Mouse (Mus musculus) small intestine, adult 2 months (tissue): Measurements from ENCODE around the gene Gramd1b. TPM values are rescaled to one million over a fixed set of nuclear protein-coding genes. Genes with fewer than 3 reads are reported as not detected.

Experiments
- H3K27ac ChIP-seq: fragments of 200-500 bp; 2 replicates; pipeline ENCODE4 v1.5.1; 2012; ENCODE audit warnings: low read depth, low read length, control low read depth, inconsistent platforms; ENCODE audit not compliant: insufficient read depth
- H3K27me3 ChIP-seq: fragments of 200-500 bp; 2 replicates; pipeline ENCODE4 v1.6.1; 2012; ENCODE audit warnings: mild to moderate bottlenecking, moderate library complexity, low read length, inconsistent platforms; ENCODE audit not compliant: control insufficient read depth, insufficient read depth
- H3K36me3 ChIP-seq: fragments of 200-500 bp; 2 replicates; pipeline ENCODE4 v1.6.1; 2012; ENCODE audit warnings: mild to moderate bottlenecking, low read length, control low read depth, inconsistent platforms; ENCODE audit not compliant: control insufficient read depth, insufficient read depth
- H3K4me1 ChIP-seq: fragments of 200-500 bp; 2 replicates; pipeline ENCODE4 v1.6.1; 2012; ENCODE audit warnings: low read length, inconsistent platforms, mixed read lengths; ENCODE audit not compliant: control insufficient read depth, insufficient read depth, insufficient read length
- H3K4me3 ChIP-seq: fragments of 200-500 bp; 2 replicates; pipeline ENCODE4 v1.5.1; 2012; ENCODE audit warnings: low read depth, mild to moderate bottlenecking, control low read depth, inconsistent platforms, low read length, moderate library complexity
- CTCF ChIP-seq: fragments of 200-500 bp; IDR thresholded peaks from 2 replicates; pipeline ENCODE4 v1.5.1; 2012; ENCODE audit warnings: low read depth, mild to moderate bottlenecking, control low read depth, inconsistent platforms, low read length, moderate library complexity, mixed read lengths; ENCODE audit not compliant: insufficient replicate concordance, insufficient read length; ENCODE audit errors: extremely low read depth
- POLR2A ChIP-seq: fragments of 200-500 bp; IDR thresholded peaks from 2 replicates; pipeline ENCODE4 v1.6.1; 2012; ENCODE audit warnings: low read depth, mild to moderate bottlenecking, control low read depth, inconsistent platforms, low read length, moderate library complexity
- WGBS: fragments of 180-500 bp; shearing (Covaris S2); methylation state at CpG from one replicate; pipeline ENCODE4 v1.1.7; 2018; 5-methylcytosine and 5-hydroxymethylcytosine counted together
- polyA plus RNA-seq: library from polyadenylated mRNA; depleted of rRNA; stranded (reverse); fragments of >200 nt; gene quantifications from 2 replicates; pipeline ENCODE4 v1.2.3, GENCODE M21; 2012

Gramd1b gene
- polyA plus RNA-seq, 1 experiment, result 128 TPM

- WGBS, result 81% methylated on average over 7 of the region's 7 CpGs
- no peaks in the 10 kb centered on the region for H3K36me3 ChIP-seq
- H3K4me1 ChIP-seq, result no peaks in the 10 kb centered on the region
- H3K4me3 ChIP-seq, result no peak overlapping the region
- no peak overlapping the region for H3K27ac ChIP-seq
- no peaks in the 10 kb centered on the region for H3K27me3 ChIP-seq
- TF ChIP-seq POLR2A, result no peak
- no peak for TF ChIP-seq CTCF
These were observed 133.5 kb downstream of the Gramd1b start for GRCm38 (mm10) chr9:40397471-40398245.

GRCm38 (mm10) chr9:40397036-40397435 is 134.1 kb downstream of the Gramd1b start:
- no peaks in the 10 kb centered on the region for H3K27me3 ChIP-seq
- no peak overlapping the region for H3K27ac ChIP-seq
- H3K4me3 ChIP-seq, result peak overlapping the region; percentile 45
- no peak for TF ChIP-seq POLR2A
- TF ChIP-seq CTCF, result no peak
- H3K36me3 ChIP-seq, result no peaks in the 10 kb centered on the region
- H3K4me1 ChIP-seq, result no peaks in the 10 kb centered on the region
- 13% methylated on average over 2 of the region's 2 CpGs for WGBS

- H3K36me3 ChIP-seq, result no peaks in the 10 kb centered on the region
- H3K4me3 ChIP-seq, result no peak overlapping the region
- H3K27ac ChIP-seq, result no peak overlapping the region
- H3K4me1 ChIP-seq, result no peaks in the 10 kb centered on the region
- no peak for TF ChIP-seq CTCF
- no peak for TF ChIP-seq POLR2A
- WGBS, result 78% methylated on average over 2 of the region's 2 CpGs
- no peaks in the 10 kb centered on the region for H3K27me3 ChIP-seq
These were observed 135.0 kb downstream of the Gramd1b start for GRCm38 (mm10) chr9:40396171-40396570.

DNA sequence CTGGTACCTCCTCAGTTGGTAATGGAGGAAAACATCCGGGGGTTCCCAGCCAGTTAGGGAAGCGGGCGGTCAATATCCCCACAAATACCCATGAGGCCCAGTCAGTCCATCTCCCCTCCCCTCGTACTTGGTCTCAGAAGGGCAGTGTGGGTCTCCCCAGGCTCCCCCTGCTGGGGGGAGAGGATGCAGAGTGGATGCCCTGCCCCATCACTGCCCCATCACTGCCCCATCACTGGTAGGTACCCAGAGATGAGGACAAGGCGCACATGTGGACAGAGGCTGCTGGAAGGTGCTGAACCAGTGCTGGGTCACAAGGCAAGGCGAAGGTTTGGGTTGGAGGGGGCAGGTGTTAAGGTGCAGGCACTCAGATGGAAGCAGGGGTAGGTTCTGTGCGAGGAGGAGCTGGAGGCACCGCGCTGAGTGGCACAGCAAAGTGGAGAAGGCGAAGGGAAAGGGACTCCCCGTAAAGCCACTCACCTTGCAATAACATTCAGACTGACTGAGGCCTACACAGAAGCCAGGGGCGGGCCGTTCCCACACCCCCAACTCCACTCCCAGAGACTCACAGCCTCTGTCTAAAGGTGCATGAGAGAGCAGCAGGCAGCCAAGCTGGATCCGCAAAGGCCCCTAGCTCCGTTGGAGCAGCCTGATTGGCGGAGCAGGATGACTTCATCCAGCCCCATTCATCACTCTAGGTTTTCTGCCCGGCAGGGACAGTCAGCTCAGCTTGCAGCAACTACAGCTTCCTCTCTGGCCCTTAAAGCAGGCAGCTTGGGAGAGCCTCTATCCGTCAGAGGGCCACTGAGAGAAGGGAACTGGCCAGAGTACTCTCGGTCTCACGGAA is 139.1 kb downstream of the Gramd1b start:
- 71% methylated on average over 20 of the region's 20 CpGs for WGBS
- H3K27ac ChIP-seq, result no peak overlapping the region
- no peaks in the 10 kb centered on the region for H3K27me3 ChIP-seq

GRCm38 (mm10) chr9:40391359-40391758 is 139.8 kb downstream of the Gramd1b start:
- TF ChIP-seq CTCF (no peak), POLR2A (no peak)
- Histone ChIP-seq H3K27ac (no peak overlapping the region), H3K27me3 (no peaks in the 10 kb centered on the region), H3K36me3 (no peaks in the 10 kb centered on the region), H3K4me1 (no peaks in the 10 kb centered on the region; the same call in 1 of the 2 replicates), H3K4me3 (no peak overlapping the region)
- 65% methylated on average over 17 of the region's 17 CpGs for WGBS

More for the DNA sequence above, 139.1 kb downstream of the Gramd1b start:
- Histone ChIP-seq H3K4me3 (no peak overlapping the region), H3K36me3 (no peaks in the 10 kb centered on the region), H3K4me1 (no peaks in the 10 kb centered on the region; the same call in 1 of the 2 replicates)
- TF ChIP-seq POLR2A (no peak), CTCF (no peak)

GRCm38 (mm10) chr9:40390904-40391303 is 140.3 kb downstream of the Gramd1b start:
- Histone ChIP-seq H3K4me1 (no peaks in the 10 kb centered on the region; the same call in 1 of the 2 replicates), H3K36me3 (no peaks in the 10 kb centered on the region), H3K4me3 (no peak overlapping the region), H3K27ac (no peak overlapping the region), H3K27me3 (no peaks in the 10 kb centered on the region)
- no peak for TF ChIP-seq POLR2A
- TF ChIP-seq CTCF, result no peak
- WGBS, result 39% methylated on average over 8 of the region's 8 CpGs

DNA sequence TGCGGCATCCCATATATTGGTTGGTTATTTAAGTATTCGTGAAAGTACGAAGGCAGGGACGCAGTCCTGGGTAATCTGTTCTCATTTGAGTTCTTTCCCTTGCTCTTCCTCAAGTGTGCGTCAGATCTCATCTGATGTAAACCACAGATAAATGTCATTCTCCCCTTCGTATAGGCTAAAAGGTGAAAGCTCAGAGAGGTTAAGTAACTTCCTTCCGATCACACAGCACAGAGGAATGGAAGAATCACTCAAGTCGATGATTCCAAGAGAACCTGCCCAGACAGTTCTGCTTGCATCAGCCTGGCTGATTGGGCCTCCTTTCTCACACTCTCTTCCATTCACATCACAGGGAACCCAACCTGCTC is 140.8 kb downstream of the Gramd1b start:
- TF ChIP-seq CTCF, result no peak
- TF ChIP-seq POLR2A, result no peak
- H3K36me3 ChIP-seq, result no peaks in the 10 kb centered on the region
- no peak overlapping the region for H3K27ac ChIP-seq
- 90% methylated on average over 8 of the region's 8 CpGs for WGBS
- no peak overlapping the region for H3K4me3 ChIP-seq
- H3K27me3 ChIP-seq, result no peaks in the 10 kb centered on the region
- no peaks in the 10 kb centered on the region; the same call in 1 of the 2 replicates for H3K4me1 ChIP-seq
